Mouse (Mus musculus) small intestine, adult 2 months (tissue): Measurements from ENCODE around the gene Traf4. TPM values are rescaled to one million over a fixed set of nuclear protein-coding genes. Genes with fewer than 3 reads are reported as not detected.

Experiments
- H3K27ac ChIP-seq: fragments of 200-500 bp; 2 replicates; pipeline ENCODE4 v1.5.1; 2012; ENCODE audit warnings: low read depth, low read length, control low read depth, inconsistent platforms; ENCODE audit not compliant: insufficient read depth
- H3K27me3 ChIP-seq: fragments of 200-500 bp; 2 replicates; pipeline ENCODE4 v1.6.1; 2012; ENCODE audit warnings: mild to moderate bottlenecking, moderate library complexity, low read length, inconsistent platforms; ENCODE audit not compliant: control insufficient read depth, insufficient read depth
- H3K36me3 ChIP-seq: fragments of 200-500 bp; 2 replicates; pipeline ENCODE4 v1.6.1; 2012; ENCODE audit warnings: mild to moderate bottlenecking, low read length, control low read depth, inconsistent platforms; ENCODE audit not compliant: control insufficient read depth, insufficient read depth
- H3K4me1 ChIP-seq: fragments of 200-500 bp; 2 replicates; pipeline ENCODE4 v1.6.1; 2012; ENCODE audit warnings: low read length, inconsistent platforms, mixed read lengths; ENCODE audit not compliant: control insufficient read depth, insufficient read depth, insufficient read length
- H3K4me3 ChIP-seq: fragments of 200-500 bp; 2 replicates; pipeline ENCODE4 v1.5.1; 2012; ENCODE audit warnings: low read depth, mild to moderate bottlenecking, control low read depth, inconsistent platforms, low read length, moderate library complexity
- CTCF ChIP-seq: fragments of 200-500 bp; IDR thresholded peaks from 2 replicates; pipeline ENCODE4 v1.5.1; 2012; ENCODE audit warnings: low read depth, mild to moderate bottlenecking, control low read depth, inconsistent platforms, low read length, moderate library complexity, mixed read lengths; ENCODE audit not compliant: insufficient replicate concordance, insufficient read length; ENCODE audit errors: extremely low read depth
- POLR2A ChIP-seq: fragments of 200-500 bp; IDR thresholded peaks from 2 replicates; pipeline ENCODE4 v1.6.1; 2012; ENCODE audit warnings: low read depth, mild to moderate bottlenecking, control low read depth, inconsistent platforms, low read length, moderate library complexity
- WGBS: fragments of 180-500 bp; shearing (Covaris S2); methylation state at CpG from one replicate; pipeline ENCODE4 v1.1.7; 2018; 5-methylcytosine and 5-hydroxymethylcytosine counted together
- polyA plus RNA-seq: library from polyadenylated mRNA; depleted of rRNA; stranded (reverse); fragments of >200 nt; gene quantifications from 2 replicates; pipeline ENCODE4 v1.2.3, GENCODE M21; 2012; rRNA removed

Traf4 gene
- 50.3 and 99.5 TPM in 2 replicates for polyA plus RNA-seq

GRCm38 (mm10) chr11:78164924-78165760 is at the start of gene Traf4:
Gene Traf4 (minus strand): TSS chr11:78165589.
- Histone ChIP-seq H3K27me3 (no peaks in the 10 kb centered on the region), H3K36me3 (peaks cover 18% of the 10 kb centered on the region), H3K4me1 (peaks cover 43% of the 10 kb centered on the region), H3K27ac (peak within 1 kb of the TSS; percentile 97), H3K4me3 (peak within 1 kb of the TSS; percentile 71)
- under 1% methylated on average over 78 of the region's 78 CpGs for WGBS
- TF ChIP-seq CTCF (no peak), POLR2A (peak; percentile 36; the same call in 1 of the 2 replicates)

GRCm38 (mm10) chr11:78213086-78213817 is 47.9 kb upstream of the Traf4 start:
- Histone ChIP-seq H3K4me1 (no peaks in the 10 kb centered on the region), H3K27me3 (no peaks in the 10 kb centered on the region), H3K4me3 (no peak overlapping the region), H3K36me3 (peaks cover 86% of the 10 kb centered on the region), H3K27ac (no peak overlapping the region)
- WGBS: 87% methylated on average over 14 of the region's 14 CpGs
- no peak for TF ChIP-seq CTCF
- TF ChIP-seq POLR2A: no peak

GRCm38 (mm10) chr11:78211513-78211912 is 46.1 kb upstream of the Traf4 start:
- TF ChIP-seq CTCF (no peak), POLR2A (no peak)
- Histone ChIP-seq H3K36me3 (peaks cover 89% of the 10 kb centered on the region), H3K4me3 (no peak overlapping the region), H3K4me1 (no peaks in the 10 kb centered on the region), H3K27ac (no peak overlapping the region), H3K27me3 (no peaks in the 10 kb centered on the region)
- WGBS: 65% methylated on average over 5 of the region's 5 CpGs

GRCm38 (mm10) chr11:78210615-78211014 is 45.2 kb upstream of the Traf4 start:
- WGBS: 70% methylated on average over 7 of the region's 7 CpGs

GRCm38 (mm10) chr11:78209886-78210285 is 44.5 kb upstream of the Traf4 start:
- Histone ChIP-seq H3K36me3 (peaks cover 84% of the 10 kb centered on the region), H3K4me3 (no peak overlapping the region), H3K4me1 (no peaks in the 10 kb centered on the region), H3K27me3 (no peaks in the 10 kb centered on the region), H3K27ac (no peak overlapping the region)
- WGBS: 93% methylated on average over 6 of the region's 6 CpGs
- no peak for TF ChIP-seq CTCF
- TF ChIP-seq POLR2A: no peak

More at GRCm38 (mm10) chr11:78210615-78211014, 45.2 kb upstream of the Traf4 start:
- Histone ChIP-seq H3K36me3 (peaks cover 89% of the 10 kb centered on the region), H3K27me3 (no peaks in the 10 kb centered on the region), H3K4me3 (no peak overlapping the region), H3K27ac (no peak overlapping the region), H3K4me1 (no peaks in the 10 kb centered on the region)
- TF ChIP-seq POLR2A (no peak), CTCF (no peak)

GRCm38 (mm10) chr11:78207190-78207589 is 41.8 kb upstream of the Traf4 start:
- no peak overlapping the region for H3K27ac ChIP-seq
- no peak overlapping the region for H3K4me3 ChIP-seq
- WGBS: 92% methylated on average over 7 of the region's 7 CpGs
- peaks cover 2% of the 10 kb centered on the region; the same call in 1 of the 2 replicates for H3K4me1 ChIP-seq
- no peaks in the 10 kb centered on the region for H3K27me3 ChIP-seq
- peaks cover 67% of the 10 kb centered on the region for H3K36me3 ChIP-seq
- no peak for TF ChIP-seq CTCF
- TF ChIP-seq POLR2A: no peak
